3 mouse cellular contexts compared by ENCODE assay signal in genomic region chr10:24802742-24803244, GRCm38 (mm10). TPM values are rescaled to one million over a fixed set of nuclear protein-coding genes. Genes with fewer than 3 reads are reported as not detected.
"Had no signal": no experiment of that assay in that cellular context is flagged by ENCODE, and none has a peak within 500 bp of the region (broad histone marks: within the 10 kb centered on the region; RNA-seq: fewer than 3 reads in every experiment).

No protein-coding gene starts in this region.

RNA-seq across cellular contexts. Expression of gene Enpp3, which starts 39.8 kb away (rescaled TPM):
- total RNA-seq: megakaryocyte, adult 5-6 weeks; monocyte, adult 5-6 weeks had no signal
- polyA plus RNA-seq: macrophage had no signal
